Mouse (Mus musculus) layer of hippocampus, adult 8-10 months (tissue): ENCODE data around the gene Traip. TPM values are rescaled to one million over a fixed set of nuclear protein-coding genes. Genes with fewer than 3 reads are reported as not detected.

Experiments used
- DNase-seq, 2 experiments: peaks; one replicate each; pipeline ENCODE4 v3.0.0; 2022; ENCODE audit warnings: low spot score in 2 of 2
- total RNA-seq, 4 experiments: library from RNA; stranded (reverse); gene quantifications; 2 replicates each; pipeline ENCODE4 v1.2.4; 2022

Gene Traip
- total RNA-seq, 4 experiments from 2014 or later: 15.2 to 26.6 (median 19.9) TPM

DNA sequence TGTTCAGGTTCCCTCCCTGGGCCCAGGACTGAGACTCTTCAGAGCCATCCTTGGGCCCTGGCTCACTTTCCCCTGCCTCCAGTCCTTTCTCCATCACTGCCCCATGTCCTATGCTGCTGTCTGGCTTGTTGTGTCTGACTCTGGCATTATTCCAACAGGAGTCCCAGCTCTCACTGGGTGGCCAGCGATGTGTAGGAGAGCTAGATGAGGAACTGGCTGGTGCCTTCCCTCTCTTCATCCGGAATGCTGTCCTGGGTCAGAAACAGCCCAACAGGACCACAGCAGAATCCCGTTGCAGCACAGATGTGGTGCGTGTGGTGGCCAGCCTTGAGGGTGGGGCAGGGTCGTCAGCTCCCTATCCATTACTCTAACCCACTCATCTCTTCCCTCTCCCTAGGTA lies 20.4 kb downstream of the Traip start:
- no peak for DNase-seq

DNA sequence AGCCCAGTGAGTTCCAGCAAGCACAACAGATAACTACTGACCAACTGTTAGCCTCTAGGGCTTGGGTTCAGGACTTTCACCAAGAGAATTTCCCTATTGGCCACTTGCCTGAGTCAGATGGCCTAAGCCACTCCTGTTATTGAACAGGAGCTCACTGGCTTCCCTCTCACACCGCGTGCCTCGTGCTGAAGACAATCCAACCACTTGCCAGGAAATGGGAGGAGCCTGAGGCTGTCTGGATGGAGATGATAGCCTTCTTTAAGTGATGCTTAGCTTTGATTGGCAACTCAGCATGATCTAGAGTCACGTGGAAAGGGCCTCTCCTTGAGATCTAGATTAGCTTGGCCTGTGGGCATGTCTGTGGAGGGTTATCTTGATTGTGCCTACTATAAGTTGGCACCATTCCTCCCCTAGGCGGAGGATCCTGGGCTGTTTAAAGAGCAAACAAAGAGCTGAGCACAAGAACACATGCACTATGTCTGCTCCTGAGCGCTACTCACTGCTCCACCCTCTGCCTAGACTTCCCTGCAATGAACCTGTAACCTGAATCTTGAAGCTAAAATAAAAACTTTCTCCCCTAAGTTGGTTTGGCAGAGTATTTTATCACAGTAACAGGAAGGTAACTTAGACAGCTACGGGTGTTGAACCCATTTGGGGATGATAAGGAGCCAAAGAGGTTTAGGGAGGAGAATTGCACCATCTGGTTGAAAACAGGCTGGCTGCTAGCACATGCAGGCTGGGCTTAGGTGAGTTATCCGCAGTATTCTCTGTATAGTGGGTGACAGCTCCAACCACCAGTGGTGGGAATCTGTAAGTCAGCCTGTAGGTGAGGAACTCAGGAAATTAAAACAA lies 22.0 kb downstream of the Traip start:
- no peak for DNase-seq

DNA sequence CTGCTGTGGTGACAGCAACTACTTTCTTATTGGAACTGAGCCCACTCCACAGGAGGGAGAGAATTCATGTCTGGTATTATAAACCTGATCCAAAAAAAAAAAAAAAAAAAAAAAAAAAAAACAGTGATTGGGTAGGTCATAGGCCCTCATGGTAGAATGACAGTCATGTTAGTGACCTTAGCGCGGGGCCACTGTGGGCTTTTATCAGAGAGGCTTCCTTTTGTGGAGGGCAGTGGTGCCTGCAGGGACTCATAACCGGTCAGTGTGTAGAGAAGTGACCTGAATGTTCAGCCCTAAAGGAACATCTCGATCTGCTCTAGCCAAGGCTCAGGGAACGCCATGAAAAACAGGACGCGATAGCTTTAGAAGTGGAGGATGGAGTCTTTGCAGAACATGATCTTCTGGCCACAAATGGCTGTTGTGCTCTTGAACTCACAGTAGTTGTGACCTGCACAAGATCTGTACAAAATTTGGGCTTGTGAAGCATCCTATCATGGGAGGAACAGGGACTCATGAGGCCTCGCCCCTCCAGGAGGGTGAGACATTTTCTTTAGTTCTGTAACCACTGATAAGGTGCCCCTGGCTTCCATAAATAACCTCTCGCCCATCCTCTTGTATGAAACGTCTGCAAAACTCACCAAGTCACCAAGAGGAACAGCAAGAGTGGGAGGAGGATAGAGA lies 24.7 kb downstream of the Traip start:
- no peak for DNase-seq

DNA sequence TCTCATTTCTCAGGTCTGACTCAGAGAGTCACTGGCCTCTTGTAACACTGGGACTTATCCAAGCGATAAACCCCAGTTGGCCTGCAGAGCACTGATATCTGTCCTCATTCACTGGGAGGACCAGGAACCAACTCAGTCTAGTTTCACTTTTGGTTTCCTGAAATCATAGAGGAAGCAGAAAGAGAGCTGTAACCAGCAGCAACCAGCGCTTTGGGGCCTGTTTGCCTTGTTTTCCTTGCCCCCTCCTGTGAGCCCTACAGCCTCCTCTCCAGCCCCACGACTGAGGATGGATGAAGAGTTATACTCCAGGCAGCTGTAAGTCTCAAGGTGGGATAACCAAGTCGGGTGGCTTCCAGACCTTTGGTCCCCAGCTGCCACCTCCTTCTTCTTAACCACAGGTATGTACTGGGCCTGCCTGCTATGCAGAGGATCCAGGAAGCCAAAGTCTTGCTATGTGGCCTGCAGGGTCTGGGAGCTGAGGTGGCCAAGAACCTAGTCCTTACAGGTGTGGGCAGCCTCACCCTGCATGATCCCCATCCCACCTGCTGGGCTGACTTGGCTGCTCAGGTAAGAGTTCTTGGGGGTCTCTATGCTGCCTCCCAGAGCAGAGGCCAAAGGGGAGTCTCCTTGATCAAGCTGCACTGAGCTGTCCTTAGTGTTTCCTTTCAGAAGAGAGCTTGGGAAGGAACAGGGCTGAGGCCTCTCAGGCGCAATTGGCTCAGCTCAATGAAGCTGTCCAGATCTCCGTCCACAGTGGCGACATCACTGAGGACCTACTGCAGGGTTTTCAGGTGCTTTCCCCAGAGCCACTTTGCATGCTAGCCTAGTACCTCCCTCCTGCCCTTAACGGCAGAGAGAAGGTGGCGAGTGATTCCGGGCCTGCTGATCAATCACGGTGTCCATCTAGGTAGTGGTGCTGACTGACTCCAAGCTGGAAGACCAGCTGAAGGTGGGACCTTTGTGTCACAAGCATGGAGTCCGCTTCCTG lies 25.8 kb downstream of the Traip start, which contains the start of gene Uba7:
Uba7 (plus strand) TSS at position 107 of the 988 bp plus-strand sequence.
- no peak for DNase-seq

DNA sequence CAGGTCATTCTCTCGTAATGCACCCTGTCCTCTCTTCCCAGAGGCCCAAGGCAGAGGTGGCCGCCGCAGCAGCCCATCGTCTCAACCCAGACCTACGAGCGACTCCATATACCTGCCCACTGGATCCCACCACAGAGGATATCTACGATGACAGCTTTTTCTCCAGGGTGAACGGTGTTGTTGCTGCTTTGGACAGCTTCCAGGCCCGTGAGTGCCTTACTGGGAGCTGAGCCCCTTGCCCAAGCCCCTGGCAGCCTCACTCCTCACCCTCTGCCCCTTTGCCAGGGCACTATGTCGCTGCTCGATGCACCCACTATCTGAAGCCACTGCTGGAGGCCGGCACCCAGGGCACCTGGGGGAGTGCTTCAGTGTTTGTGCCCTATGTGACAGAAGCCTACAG lies 28.9 kb downstream of the Traip start:
- no peak for DNase-seq

DNA sequence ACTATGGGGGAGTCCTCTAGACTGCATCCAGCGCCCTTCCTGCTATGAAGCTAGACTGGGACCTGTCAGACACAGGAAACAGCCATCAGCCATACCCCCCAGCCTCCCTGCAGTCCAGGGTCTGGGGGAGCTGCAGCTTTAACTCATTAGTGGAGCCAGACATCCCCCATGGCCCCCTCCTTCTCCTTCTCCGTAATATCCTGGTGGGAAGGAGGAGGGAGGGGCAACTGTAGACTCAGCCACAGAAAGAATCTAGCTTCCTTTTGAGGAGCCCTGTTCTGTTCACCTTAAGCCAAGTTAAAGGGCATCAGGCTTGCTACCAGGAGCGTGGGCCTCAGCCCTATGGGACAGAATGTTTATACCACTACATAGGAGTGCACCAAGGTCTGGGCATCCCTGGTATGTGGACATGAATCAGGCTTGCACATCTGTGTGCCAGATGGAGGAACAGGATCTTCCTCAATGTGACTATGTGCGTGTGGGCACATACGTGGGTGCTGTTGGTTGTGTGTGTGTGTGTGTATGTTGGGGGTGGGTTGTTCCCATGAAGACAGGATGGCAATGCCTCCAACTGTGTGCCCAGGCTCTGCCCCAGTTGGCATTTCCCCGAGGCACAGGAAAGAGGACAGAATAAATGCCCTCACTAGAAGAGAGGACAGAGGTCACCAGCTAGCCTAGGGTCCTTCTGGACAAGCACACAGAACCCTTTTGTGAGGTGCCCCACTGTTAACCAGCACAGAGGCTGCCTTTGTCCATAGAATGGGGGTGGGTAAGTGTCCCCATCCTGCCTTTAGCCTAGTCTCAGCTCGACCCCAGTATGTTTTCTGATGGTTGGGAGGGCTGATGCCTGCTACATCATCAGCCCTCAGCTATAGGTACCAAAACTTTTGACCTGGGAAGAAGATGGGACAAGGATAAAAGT lies 32.0 kb downstream of the Traip start:
- DNase-seq: peak; percentile 67 to 70

DNA sequence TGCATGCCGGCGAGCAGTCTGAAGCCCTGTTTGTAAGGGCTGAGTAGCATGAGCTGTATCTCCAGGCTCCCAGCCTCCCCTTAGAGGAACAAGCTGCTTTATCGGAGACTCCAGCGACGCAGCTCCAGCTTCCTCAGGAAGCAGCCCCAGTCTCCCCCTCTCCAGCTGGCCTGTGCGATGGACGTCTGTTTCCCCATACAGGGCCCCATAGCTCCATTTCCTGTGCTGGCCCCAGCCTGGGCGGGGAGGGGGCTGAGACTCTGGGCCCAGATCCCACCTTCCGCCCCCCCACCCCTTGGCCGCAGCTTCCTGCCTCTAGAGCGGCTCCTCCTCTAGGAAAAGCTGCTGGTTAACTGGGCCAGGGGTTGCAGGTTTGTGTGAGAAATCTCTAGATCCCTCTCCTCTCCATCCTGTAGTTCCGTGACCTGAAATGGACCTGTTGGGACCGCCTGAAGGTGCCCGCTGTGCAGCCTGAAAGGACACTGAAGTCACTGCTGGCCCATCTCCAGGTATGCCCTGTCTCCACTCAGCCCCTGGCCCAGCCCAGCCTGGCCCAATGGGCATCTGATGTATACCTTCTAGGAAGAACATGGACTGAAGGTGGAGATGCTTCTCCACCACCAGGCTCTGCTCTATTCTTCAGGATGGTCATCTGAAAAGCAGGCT lies 32.9 kb downstream of the Traip start, which contains the start of gene Gm20661:
Gm20661 (plus strand) TSS at position 378 of the 666 bp plus-strand sequence.
- peak in 1 of 2 experiments; percentile 56 for DNase-seq

DNA sequence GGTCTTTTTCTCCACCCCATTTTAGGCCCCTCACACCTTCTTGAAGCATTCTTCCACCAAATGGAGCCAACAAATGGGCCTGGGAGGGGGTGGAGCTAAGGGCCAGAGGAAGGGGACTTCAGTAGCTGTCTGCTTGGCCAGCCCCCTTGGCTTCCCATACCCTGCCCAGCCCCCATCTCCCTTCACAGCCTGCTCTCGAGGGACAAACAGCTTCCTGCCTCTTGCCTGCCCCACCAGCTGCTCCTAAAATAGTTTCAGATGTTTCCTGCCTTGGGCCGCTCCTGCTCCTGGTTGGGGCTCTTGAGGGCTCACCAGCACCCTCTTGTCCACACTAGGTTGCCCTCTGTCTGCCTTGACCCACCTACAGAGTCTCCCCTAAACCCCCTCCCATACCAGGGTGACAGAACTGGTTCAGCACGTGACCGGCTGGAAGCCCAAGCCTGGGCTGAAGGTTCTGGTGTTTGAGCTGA lies 33.5 kb downstream of the Traip start:
- DNase-seq: peak in 1 of 2 experiments; percentile 32

DNA sequence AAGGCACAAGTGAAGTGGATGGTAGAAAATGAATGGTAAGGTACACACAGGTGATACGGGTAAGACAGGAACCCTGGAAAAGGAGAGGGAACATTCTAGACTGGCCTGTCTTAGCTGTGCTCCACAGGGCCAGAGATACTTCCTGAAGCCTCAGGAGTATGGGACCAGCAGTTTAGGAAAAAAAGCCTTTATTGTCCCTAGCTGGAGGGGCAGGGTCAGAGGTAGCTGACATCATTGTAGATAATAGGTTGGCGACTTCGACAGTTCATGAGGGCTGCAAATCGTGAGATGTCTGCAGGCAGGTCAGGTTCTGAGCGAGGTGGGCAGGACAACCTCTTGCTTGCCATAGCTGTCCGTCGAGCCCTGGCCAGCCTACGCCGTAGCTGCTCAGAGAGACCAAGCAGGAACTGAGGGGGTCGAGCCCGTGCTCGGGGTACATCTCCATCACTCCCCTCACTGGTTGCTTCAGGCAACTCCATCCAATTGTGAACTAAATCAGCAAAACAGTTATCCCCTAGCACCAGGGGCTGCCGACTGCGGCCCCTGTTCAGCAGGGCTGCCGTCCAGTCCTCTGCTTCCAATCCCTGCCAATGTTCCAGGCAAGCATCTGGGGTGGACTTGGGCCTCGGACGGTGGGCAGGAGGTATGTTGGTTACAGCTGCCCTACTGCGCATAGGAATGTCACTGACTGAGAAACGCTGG lies 34.3 kb downstream of the Traip start:
- no peak for DNase-seq

DNA sequence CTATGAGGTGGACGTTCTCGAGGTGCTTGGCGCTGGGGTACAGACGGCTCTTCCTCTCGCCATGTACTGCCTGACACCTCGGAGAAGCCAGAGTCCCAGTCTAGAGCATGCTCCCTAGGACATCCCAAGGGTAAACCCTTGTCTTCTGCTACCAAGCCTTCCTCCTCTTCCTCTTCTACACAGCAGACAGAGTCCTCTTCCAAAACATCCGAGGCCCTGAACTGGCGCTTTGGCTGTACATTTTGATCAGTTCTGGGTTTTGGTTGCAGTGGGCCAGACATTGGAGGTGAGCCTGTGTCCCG lies 34.8 kb downstream of the Traip start:
- no peak for DNase-seq

DNA sequence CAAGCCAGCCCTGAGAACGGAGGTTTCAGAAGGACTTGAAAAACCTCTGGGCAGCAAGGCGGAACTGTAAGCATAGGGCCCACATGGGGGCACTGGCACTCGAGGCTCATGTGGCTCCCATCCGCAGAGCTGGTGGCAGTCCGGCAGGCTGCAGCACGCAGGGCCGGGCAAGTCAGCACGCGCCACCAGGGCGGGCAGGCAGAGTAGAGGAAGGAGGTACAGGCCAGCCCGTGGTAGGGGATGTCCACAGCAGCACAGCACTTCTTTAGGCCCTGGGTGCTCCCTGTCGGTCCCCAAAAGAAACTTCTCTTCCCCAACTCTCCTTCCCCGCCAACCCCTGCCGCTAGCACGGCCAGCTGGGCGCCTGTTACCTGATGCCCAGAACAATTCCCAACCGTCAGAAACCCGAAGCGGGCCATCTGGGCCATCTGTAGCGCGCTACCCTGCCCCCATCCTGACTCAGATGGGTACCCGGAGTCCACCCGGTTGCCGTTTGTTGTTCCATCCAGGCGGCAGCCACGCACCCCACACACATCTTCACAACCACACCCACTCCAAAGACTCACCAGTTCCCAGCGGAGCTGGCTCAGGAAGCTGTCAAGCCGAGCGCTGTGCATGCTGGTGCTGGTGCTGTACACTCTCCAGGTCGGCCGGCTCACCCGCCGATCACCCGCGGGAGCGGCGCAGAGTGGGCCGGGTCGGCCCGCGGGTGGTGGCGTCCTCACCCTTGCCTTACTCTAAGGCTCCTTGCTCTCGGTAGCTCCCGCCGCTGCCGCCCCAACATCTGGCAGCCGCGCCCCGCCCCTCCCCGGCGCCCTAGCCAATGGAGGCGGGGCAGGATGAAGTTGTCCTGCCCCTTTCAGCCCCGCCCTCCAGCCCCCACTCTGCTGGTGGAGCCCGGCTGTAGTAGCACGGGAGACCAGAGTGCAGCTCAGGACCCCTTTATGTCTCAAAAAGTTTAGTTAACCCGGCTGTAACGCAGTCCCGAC lies 35.5 kb downstream of the Traip start, which contains the start of gene Inka1:
Inka1 (minus strand) TSS at position 749 of the 989 bp plus-strand sequence.
- peak; percentile 69 to 74 for DNase-seq

DNA sequence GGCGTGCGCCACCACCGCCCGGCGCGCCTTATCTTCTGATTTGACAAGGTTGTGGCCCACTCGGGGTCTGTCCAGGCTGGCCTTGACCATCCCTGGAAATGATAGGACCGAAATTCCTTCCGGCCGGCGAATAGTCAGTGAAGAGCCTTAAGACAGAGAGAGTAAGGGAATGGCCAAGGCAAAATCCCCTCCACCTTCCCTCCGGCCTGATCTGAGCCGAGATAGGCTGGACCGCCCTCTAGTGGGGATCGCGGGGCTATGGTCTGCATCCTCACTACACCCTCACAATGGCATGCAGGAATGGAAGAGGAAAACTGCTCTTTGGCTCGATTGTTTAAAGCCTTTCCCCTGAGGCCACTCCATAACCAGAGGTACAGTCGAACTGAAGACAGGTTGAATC lies 36.4 kb downstream of the Traip start:
- peak; percentile 58 to 72 for DNase-seq

DNA sequence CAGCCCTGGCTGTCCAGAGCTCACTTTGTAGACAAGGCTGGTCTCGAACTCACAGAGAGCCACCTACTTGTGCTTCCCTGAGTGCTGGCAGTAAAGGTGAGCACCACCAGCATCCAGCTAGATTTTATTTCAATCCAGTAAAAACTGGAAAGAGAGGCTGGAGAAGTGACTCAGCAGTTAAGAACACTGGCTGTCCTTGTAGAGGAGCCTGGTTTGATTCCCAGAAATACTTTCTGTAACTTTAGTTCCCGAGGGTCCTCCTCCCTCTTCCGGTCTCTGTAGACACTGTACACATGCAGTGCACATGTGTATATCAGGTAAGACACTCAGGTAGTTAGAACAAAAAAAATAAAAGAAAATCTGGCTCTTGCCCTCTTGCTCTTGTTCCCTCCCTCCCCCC lies 38.0 kb downstream of the Traip start:
- no peak for DNase-seq

DNA sequence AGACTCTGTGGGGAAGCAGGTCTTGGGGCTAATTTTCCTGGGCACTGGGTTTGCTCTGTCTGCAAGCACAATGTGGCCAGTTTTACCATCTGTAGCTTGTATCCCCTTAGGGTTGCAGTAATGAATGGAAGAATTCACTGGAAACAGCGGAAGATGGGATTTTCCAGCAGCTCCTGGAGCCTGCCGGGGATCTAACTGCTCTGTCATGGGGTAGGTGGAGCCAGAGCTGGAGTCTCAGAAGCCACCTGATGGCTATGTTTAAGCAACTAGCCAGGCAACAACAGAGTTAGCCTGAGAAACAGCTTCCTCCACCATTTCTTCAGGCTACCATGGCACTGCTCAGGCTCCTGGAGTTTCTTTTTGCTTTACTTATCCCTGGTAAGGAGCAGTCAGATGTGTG lies 42.3 kb downstream of the Traip start, which contains the start of gene Cdhr4:
Cdhr4 (plus strand) TSS at position 301 of the 400 bp plus-strand sequence.
- no peak for DNase-seq

DNA sequence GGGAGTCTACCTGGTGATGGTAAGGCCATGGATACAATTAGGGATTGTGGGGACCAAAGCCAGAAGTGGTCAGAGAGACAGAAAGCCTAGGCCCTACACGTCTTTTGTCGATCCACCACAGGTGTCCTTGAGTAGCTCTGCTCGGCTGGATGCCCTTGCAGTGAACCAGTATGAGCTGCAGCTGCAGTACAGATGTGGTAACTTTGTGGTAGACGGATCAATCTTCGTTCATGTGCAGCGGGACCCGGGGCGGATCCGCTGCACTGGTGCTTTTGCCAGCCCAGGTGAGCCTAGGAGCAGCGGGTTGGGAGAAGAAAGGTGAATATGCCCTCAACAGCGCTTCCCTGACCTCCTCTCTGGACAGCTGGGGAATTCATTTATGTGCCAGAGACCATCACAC lies 43.1 kb downstream of the Traip start:
- no peak for DNase-seq

DNA sequence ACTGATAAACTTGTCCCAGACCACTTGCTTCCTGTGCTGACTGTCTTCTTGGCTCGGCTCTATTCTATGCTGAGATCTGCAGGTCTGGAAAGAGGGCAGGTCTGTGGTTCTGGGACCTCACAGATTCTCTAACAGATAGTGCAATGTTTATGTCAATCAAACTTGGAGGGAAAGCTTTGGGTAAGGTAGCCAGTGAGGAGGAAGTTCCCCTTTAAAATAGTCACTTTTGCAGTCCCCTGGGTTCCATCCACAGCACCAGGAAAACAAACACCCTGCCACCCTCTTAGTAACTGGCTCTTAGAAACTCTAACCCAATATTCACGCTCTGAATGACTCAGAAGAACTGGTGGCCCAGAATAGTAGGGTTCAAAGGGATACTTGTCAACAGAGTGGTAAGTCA lies 44.5 kb downstream of the Traip start:
- DNase-seq: no peak

DNA sequence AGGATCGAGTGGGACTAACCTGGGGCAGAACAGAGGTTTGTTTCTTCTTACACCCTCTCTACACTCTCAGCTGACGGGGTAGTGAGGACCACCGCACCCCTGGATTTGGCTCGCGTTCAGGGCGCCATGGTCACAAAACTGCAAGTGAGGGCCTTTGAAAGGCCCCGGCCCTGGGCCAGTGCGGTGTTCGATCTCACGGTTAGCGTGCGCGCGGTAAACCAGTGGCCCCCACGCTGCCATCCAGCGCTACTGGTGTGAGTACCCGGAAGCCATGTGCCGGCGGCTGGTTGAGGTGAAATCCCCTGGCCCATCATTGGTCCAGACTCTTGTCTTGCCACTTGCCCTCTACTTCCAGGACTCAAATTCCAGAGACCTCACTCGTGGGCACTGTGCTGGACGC lies 45.6 kb downstream of the Traip start:
- DNase-seq: no peak

DNA sequence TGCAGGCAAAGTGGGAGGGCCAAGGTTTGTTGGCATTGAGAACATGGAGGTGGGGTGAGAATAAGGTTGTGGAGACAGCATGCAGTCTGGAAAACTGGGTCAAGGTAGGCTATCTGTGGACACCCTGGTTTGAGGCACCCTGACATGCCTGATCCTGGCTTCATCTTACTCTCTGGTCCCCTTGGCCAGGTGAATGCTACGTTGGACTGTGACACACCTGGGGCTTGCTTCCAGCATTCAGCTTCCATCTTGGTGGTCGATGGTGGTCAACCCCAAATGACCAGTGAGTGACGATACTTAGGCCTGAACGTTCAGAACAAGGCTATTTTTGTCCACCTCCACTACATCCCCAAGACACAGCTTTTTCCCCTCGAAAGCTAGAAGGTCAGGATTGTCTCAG lies 46.1 kb downstream of the Traip start, which contains the start of gene Gm20662:
Gm20662 (plus strand) TSS at position 301 of the 400 bp plus-strand sequence.
- DNase-seq: no peak
